Mouse (Mus musculus) cortical plate, adult 2 months (tissue): ENCODE measurements at regions not wholly inside any gene's neighbourhood (a gene's known extent, or its start where the extent isn't known, plus 50 kb on each side); places are given as distances from the start of the nearest gene placed in this dataset.

Experiments
- CTCF ChIP-seq: fragments of 200-500 bp; IDR thresholded peaks from 2 replicates; pipeline ENCODE4 v1.5.1; 2011; ENCODE audit warnings: mild to moderate bottlenecking, control low read depth, low read length; ENCODE audit not compliant: insufficient read depth; ENCODE audit errors: extremely low read depth
- POLR2A ChIP-seq: fragments of 200-500 bp; IDR thresholded peaks from 2 replicates; pipeline ENCODE4 v1.6.1; 2011; ENCODE audit warnings: mild to moderate bottlenecking, low read length, control low read depth; ENCODE audit not compliant: insufficient read depth; ENCODE audit errors: extremely low read depth

- TF ChIP-seq POLR2A (no peak), CTCF (no peak)
Observed at GRCm38 (mm10) chr12:25453356-25453755, 356.4 kb upstream of the Id2 start.
